Mouse (Mus musculus) 3134 (cell line): Measurements from ENCODE around the gene Max.

ENCODE experiments used
- DNase-seq: peaks from one replicate; pipeline ENCODE4 v3.0.0-alpha.2; 2011; ENCODE audit warnings: low spot score; ENCODE audit not compliant: insufficient read length; ENCODE audit errors: extremely low read depth

Max gene

GRCm38 (mm10) chr12:76889404-76890184 is 72.4 kb downstream of the Max start:
- no peak for DNase-seq

- no peak for DNase-seq
Measured at GRCm38 (mm10) chr12:76887941-76888340, 74.1 kb downstream of the Max start.
